ENCODE assay signal across 8 mouse cellular contexts in the genomic region with DNA sequence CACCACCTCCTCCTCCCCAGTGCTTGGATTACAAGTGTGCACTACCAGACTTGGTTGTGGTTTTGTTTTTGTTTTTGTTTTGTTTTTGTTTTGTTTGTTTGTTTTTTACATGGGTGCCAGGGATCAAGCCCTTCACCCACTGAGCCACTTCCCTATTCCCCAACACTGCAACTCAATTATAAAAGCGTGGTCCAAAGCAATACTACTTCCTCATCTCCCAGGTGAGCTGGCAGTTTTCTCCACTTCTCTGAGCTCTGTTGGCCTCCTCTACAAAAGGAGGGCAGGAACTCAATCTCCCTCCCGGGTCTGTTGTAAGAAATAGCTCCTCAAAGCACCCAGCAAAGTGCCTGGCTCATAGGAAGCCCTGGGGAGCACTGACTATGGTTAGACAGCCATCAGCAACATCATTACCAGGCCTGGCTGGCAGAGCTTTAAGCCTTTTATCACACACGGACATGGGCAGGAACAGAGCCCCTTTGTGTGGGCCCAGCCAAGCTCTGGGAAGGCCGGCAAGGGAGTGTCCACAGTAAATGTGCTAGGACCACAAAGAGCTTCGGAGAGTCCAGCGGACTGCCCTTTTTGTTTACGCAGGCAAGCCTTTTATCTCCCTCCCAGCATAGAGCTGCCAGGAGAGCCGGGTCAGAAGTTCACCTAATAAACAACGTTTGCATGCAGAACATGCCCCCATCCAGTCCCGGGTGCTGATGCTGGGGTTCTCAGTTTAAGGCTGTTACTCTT. TPM values are rescaled to one million over a fixed set of nuclear protein-coding genes. Genes with fewer than 3 reads are reported as not detected.
DNase-seq lines count a peak whose midpoint lies in the region; ATAC-seq and TF ChIP-seq lines count a peak whose summit lies in the region.

No protein-coding gene starts in this region.

- no peak overlapping the region; the same call in 1 of the 2 replicates for H3K27ac ChIP-seq in heart, embryonic 16.5 days (ENCODE audit: low read length)
- H3K27ac ChIP-seq in forebrain, embryonic 10.5 days: peak overlapping the region; percentile 75
- H3K27ac ChIP-seq in neural tube, embryonic 11.5 days (ENCODE audit: low read depth, low read length): peak overlapping the region; percentile 15; the same call in 1 of the 2 replicates
- no peak overlapping the region for H3K27ac ChIP-seq in cerebellum, adult 2 months (ENCODE audit: insufficient read depth, low read length)

- 25% methylated on average over 10 of the region's 10 CpGs for WGBS in heart, embryonic 16.5 days
- 19% methylated on average over 10 of the region's 10 CpGs for WGBS in forebrain, embryonic 10.5 days
- 17% methylated on average over 10 of the region's 10 CpGs for WGBS in neural tube, embryonic 11.5 days
- WGBS in cerebellum, adult 2 months: 66% methylated on average over 10 of the region's 10 CpGs

- TF ChIP-seq CTCF in cerebellum, adult 2 months (IDR thresholded peaks at IDR 0.05; ENCODE audit: borderline replicate concordance, insufficient read depth, low read depth, low read length): no peak

- H3K9me3 ChIP-seq in heart, embryonic 16.5 days (replicated peaks; ENCODE audit: control insufficient read depth, low read length): no peaks in the 10 kb centered on the region
- no peaks in the 10 kb centered on the region for H3K9me3 ChIP-seq in forebrain, embryonic 10.5 days
- no peaks in the 10 kb centered on the region for H3K9me3 ChIP-seq in neural tube, embryonic 11.5 days (ENCODE audit: control insufficient read depth, low read length)

- H3K4me3 ChIP-seq in heart, embryonic 16.5 days (ENCODE audit: low read length): no peak overlapping the region
- H3K4me3 ChIP-seq in forebrain, embryonic 10.5 days: no peak overlapping the region
- H3K4me3 ChIP-seq in neural tube, embryonic 11.5 days (ENCODE audit: low read depth, low read length): no peak overlapping the region
- no peak overlapping the region for H3K4me3 ChIP-seq in cerebellum, adult 2 months (replicated peaks; ENCODE audit: insufficient read depth, low read depth, low read length)

- H3K9ac ChIP-seq in heart, embryonic 16.5 days (ENCODE audit: low read length): no peak overlapping the region
- H3K9ac ChIP-seq in neural tube, embryonic 11.5 days (ENCODE audit: low read length): 0 out of 2 replicates have a peak overlapping the region, but pooled peaks have one; percentile 3

- H3K27me3 ChIP-seq in heart, embryonic 16.5 days (ENCODE audit: control insufficient read depth, insufficient read depth, low read length): no peaks in the 10 kb centered on the region
- H3K27me3 ChIP-seq in forebrain, embryonic 10.5 days (ENCODE audit: poor library complexity, severe bottlenecking): no peaks in the 10 kb centered on the region
- no peaks in the 10 kb centered on the region for H3K27me3 ChIP-seq in neural tube, embryonic 11.5 days (ENCODE audit: control insufficient read depth, insufficient read depth, low read length)
- no peaks in the 10 kb centered on the region for H3K27me3 ChIP-seq in cerebellum, adult 2 months (ENCODE audit: control insufficient read depth, insufficient read depth, low read length)

- H3K4me2 ChIP-seq in heart, embryonic 16.5 days (ENCODE audit: low read depth, low read length): no peak overlapping the region
- H3K4me2 ChIP-seq in neural tube, embryonic 11.5 days (ENCODE audit: low read depth): no peak overlapping the region

- no peak for TF ChIP-seq POLR2A in cerebellum, adult 2 months (IDR thresholded peaks at IDR 0.05; ENCODE audit: borderline replicate concordance, insufficient read depth, low read length)

- no peak for DNase-seq in heart, postnatal 10 days
- DNase-seq in forebrain, embryonic 10.5 days (ENCODE audit: extremely low spot score, low spot score): peak; percentile 62
- peak; percentile 53 for DNase-seq in liver
- peak; percentile 66 for DNase-seq in neural tube, embryonic 11.5 days (ENCODE audit: low spot score)
- DNase-seq in cerebellum, adult 2 months: no peak
- no peak for DNase-seq in urinary bladder, adult 2 months (ENCODE audit: low spot score)
- DNase-seq in urinary bladder, postnatal 36 days (ENCODE audit: low spot score in 2 of 2): no peak

- peak; percentile 37; the same call in 1 of the 2 replicates for ATAC-seq in heart, embryonic 16.5 days (replicated peaks; ENCODE audit: extremely low read depth, insufficient read depth, low FRiP score)
- ATAC-seq in neural tube, embryonic 11.5 days (ENCODE audit: insufficient read depth, low FRiP score, low TSS enrichment): peak; percentile 69; the same call in 1 of the 2 replicates

- no peaks in the 10 kb centered on the region for H3K36me3 ChIP-seq in heart, embryonic 16.5 days (ENCODE audit: control insufficient read depth, insufficient read depth)
- H3K36me3 ChIP-seq in forebrain, embryonic 10.5 days (replicated peaks): no peaks in the 10 kb centered on the region
- no peaks in the 10 kb centered on the region for H3K36me3 ChIP-seq in neural tube, embryonic 11.5 days (ENCODE audit: control insufficient read depth, insufficient read depth, low read length)

- intact Hi-C loops in heart, postnatal 10 days (cut with DNase I): no loop called here

- H3K4me1 ChIP-seq in heart, embryonic 16.5 days (ENCODE audit: control insufficient read depth, insufficient read depth, low read length): peaks cover 6% of the 10 kb centered on the region; the same call in 1 of the 2 replicates
- H3K4me1 ChIP-seq in forebrain, embryonic 10.5 days: peaks cover 27% of the 10 kb centered on the region
- H3K4me1 ChIP-seq in neural tube, embryonic 11.5 days (ENCODE audit: control insufficient read depth, insufficient read depth, low read length): peaks cover 7% of the 10 kb centered on the region; the same call in 1 of the 2 replicates
- H3K4me1 ChIP-seq in cerebellum, adult 2 months (ENCODE audit: control insufficient read depth, insufficient read depth, low read length): peaks cover 5% of the 10 kb centered on the region; the same call in 1 of the 2 replicates

RNA-seq across cellular contexts. Expression of gene Dkk3, which starts 11.3 kb away (rescaled TPM):
- polyA plus RNA-seq in heart, embryonic 16.5 days (2015; fragmentation: Nextera tagmentation; extraction: Ambion mirVana): 73.8 and 91.0 TPM in 2 replicates
- total RNA-seq in heart, postnatal 10 days (2021): 10 to 100 TPM; 44.1 to 77.0 TPM
- 14.3 and 15.0 TPM in 2 replicates for polyA plus RNA-seq in forebrain, embryonic 10.5 days (2016; fragmentation: Nextera tagmentation; extraction: Ambion mirVana)
- 8.2 and 10.6 TPM in 2 replicates for polyA plus RNA-seq in neural tube, embryonic 11.5 days (2014; fragmentation: Nextera tagmentation; extraction: Ambion mirVana)
- 17.1 and 20.4 TPM in 2 replicates for polyA plus RNA-seq in cerebellum, adult 2 months (2012; rRNA removed)
- 68.6 and 94.4 TPM in 2 replicates for polyA plus RNA-seq in urinary bladder, adult 2 months (2012; rRNA removed)

RNA-seq across cellular contexts. Expression of gene Mical2, which starts 55.5 kb away (rescaled TPM):
- 128 and 145 TPM in 2 replicates for polyA plus RNA-seq in heart, embryonic 16.5 days (2015; fragmentation: Nextera tagmentation; extraction: Ambion mirVana)
- 100 to 1,000 TPM; 177 to 185 TPM for total RNA-seq in heart, postnatal 10 days (2021)
- polyA plus RNA-seq in forebrain, embryonic 10.5 days (2016; fragmentation: Nextera tagmentation; extraction: Ambion mirVana): 0.87 and 0.88 TPM in 2 replicates
- 1.0 and 1.6 TPM in 2 replicates for polyA plus RNA-seq in neural tube, embryonic 11.5 days (2014; fragmentation: Nextera tagmentation; extraction: Ambion mirVana)
- 173 and 203 TPM in 2 replicates for polyA plus RNA-seq in cerebellum, adult 2 months (2012; rRNA removed)
- polyA plus RNA-seq in urinary bladder, adult 2 months (2012; rRNA removed): 22.9 and 26.8 TPM in 2 replicates

Comparison
In these comparisons a context has a peak if more than half of its experiments do, and no peak if none do; other contexts are left out.
1. H3K27ac ChIP-seq: peak in forebrain, embryonic 10.5 days (single experiment) and neural tube, embryonic 11.5 days (single experiment); none in heart, embryonic 16.5 days (single experiment) and cerebellum, adult 2 months (single experiment).
2. DNase-seq: peak in forebrain, embryonic 10.5 days (single experiment), liver (single experiment) and neural tube, embryonic 11.5 days (single experiment); none in heart, postnatal 10 days (0 of 2), cerebellum, adult 2 months (0 of 2), urinary bladder, adult 2 months (single experiment) and urinary bladder, postnatal 36 days (0 of 2).